Mouse (Mus musculus) G1E (cell line): ENCODE results near the gene Rnf41. TPM values are rescaled to one million over a fixed set of nuclear protein-coding genes. Genes with fewer than 3 reads are reported as not detected.

Experiments
- ATAC-seq: 2 replicates; pipeline ENCODE4 v1.8.0; 2016; ENCODE audit warnings: mild to moderate bottlenecking; ENCODE audit not compliant: insufficient number of reproducible peaks, poor library complexity, low FRiP score, severe bottlenecking; ENCODE audit errors: extremely low read depth
- DNase-seq: peaks from one replicate; pipeline ENCODE4 v3.0.0; 2012; ENCODE audit warnings: low spot score
- H3K27me3 ChIP-seq: 2 replicates; pipeline ENCODE4 v1.6.1; 2012; ENCODE audit warnings: mild to moderate bottlenecking, low read length, inconsistent platforms; ENCODE audit not compliant: insufficient read depth
- H3K36me3 ChIP-seq: replicated peaks from 2 replicates; pipeline ENCODE3; 2012; ENCODE audit warnings: mild to moderate bottlenecking, inconsistent platforms
- H3K4me1 ChIP-seq: 2 replicates; pipeline ENCODE4 v1.6.1; 2012; ENCODE audit warnings: low read depth, low read length, inconsistent platforms, mixed read lengths; ENCODE audit not compliant: insufficient read depth
- H3K4me3 ChIP-seq: 2 replicates; pipeline ENCODE4 v1.5.1; 2012; ENCODE audit warnings: low read depth, mild to moderate bottlenecking, inconsistent platforms, low read length, moderate library complexity, mixed read lengths
- H3K9me3 ChIP-seq: replicated peaks from 2 replicates; pipeline ENCODE4 v1.6.1; 2012; ENCODE audit warnings: inconsistent platforms
- CTCF ChIP-seq: IDR thresholded peaks from 2 replicates; pipeline ENCODE4 v1.5.1; 2012; ENCODE audit warnings: low read depth, low read length, inconsistent platforms, mixed read lengths
- GATA1 ChIP-seq: IDR thresholded peaks from 2 replicates; pipeline ENCODE4 v1.6.1; 2012; ENCODE audit warnings: borderline replicate concordance, low read length, inconsistent platforms, mixed read lengths
- GATA2 ChIP-seq: IDR thresholded peaks from 2 replicates; pipeline ENCODE4 v1.6.1; 2012; ENCODE audit warnings: low read depth, low read length, inconsistent platforms, borderline replicate concordance
- POLR2AphosphoS5 ChIP-seq: IDR thresholded peaks from 2 replicates; pipeline ENCODE4 v1.6.1; 2012; ENCODE audit warnings: low read depth, low read length, inconsistent platforms; ENCODE audit not compliant: insufficient replicate concordance
- TAL1 ChIP-seq: conservative IDR thresholded peaks from 2 replicates; pipeline ENCODE4 v1.6.1; 2012; ENCODE audit warnings: low read depth, low read length, inconsistent platforms, mixed read lengths
- polyA plus RNA-seq: library from polyadenylated mRNA; stranded (reverse); fragments of >175 nt; gene quantifications from 2 replicates; pipeline ENCODE4 v1.2.3, GENCODE M21; 2012
- total RNA-seq, 2 experiments: library from RNA; stranded (forward) in 1 of 2; stranded (reverse) in 1 of 2; fragments of 200-1000 nt in 1 of 2; fragments of >200 nt in 1 of 2; fragmentation: Nextera tagmentation in 1 of 2; gene quantifications; 2 replicates each; pipeline ENCODE4 v1.2.3; 2014 to 2017

The Rnf41 gene
- total and polyA plus RNA-seq, 3 experiments = 14.6 to 21.7 (median 16.6) TPM

DNA sequence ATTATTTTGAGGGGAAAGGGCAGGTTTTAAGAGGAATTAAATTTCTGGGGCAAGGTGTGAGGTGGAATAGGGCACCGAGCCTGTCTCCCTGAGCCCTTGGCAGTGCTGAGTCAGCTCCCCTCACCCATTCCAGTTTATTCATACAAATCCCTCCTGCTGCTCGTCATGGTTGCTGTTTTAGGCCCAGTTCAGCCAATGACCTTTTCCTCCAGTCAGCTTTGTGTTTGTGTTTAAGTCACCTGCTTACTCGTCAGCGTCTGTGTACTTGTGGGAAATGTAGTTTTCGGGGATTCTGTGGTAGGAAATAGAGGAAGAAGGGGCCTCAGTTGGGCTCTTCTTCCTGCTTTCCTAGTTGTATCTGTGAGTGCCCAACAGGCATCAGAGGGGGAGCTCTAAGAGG is 77.9 kb downstream of the Rnf41 start:
- Histone ChIP-seq H3K4me3 (no peak overlapping the region), H3K4me1 (peaks cover 32% of the 10 kb centered on the region), H3K9me3 (no peaks in the 10 kb centered on the region), H3K36me3 (peaks cover 77% of the 10 kb centered on the region), H3K27me3 (no peaks in the 10 kb centered on the region)
- DNase-seq (no peak), ATAC-seq (no peak)
- no peak for TF ChIP-seq TAL1
- no peak for TF ChIP-seq GATA1
- TF ChIP-seq CTCF = no peak
- TF ChIP-seq GATA2 = no peak
- TF ChIP-seq POLR2AphosphoS5 = no peak

DNA sequence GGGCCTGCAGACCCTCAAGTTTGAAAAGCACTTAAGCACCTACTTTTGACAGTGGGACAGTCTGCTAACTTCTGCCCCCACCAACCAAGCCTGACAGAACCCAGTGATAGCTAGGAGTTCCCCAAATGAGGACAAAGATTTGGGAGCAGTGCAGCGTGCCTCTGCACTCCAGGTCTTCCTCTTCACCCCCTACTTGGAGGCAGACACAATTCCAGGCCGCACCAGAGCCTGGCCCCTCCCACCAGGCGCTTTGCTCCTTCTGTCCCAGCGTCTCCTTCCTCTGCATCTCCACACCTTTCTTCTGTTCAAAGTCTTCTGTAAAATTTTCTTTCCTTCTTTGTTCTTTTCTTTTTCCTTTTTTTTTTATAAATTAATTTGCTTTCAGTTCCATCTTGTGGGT is 78.3 kb downstream of the Rnf41 start:
- peaks cover 35% of the 10 kb centered on the region for H3K4me1 ChIP-seq
- no peaks in the 10 kb centered on the region for H3K27me3 ChIP-seq
- no peak for TF ChIP-seq GATA1
- TF ChIP-seq TAL1 = no peak
- no peak for TF ChIP-seq POLR2AphosphoS5
- no peak for TF ChIP-seq GATA2
- no peak for TF ChIP-seq CTCF
- ATAC-seq (no peak), DNase-seq (no peak)
- H3K4me3 ChIP-seq = no peak overlapping the region
- H3K36me3 ChIP-seq = peaks cover 75% of the 10 kb centered on the region
- H3K9me3 ChIP-seq = no peaks in the 10 kb centered on the region

GRCm38 (mm10) chr10:128490232-128490631 is 78.8 kb downstream of the Rnf41 start:
- TF ChIP-seq GATA1 (no peak), GATA2 (no peak)
- no peak overlapping the region for H3K4me3 ChIP-seq
- ATAC-seq (no peak), DNase-seq (no peak)
- no peaks in the 10 kb centered on the region for H3K27me3 ChIP-seq
- H3K36me3 ChIP-seq = peaks cover 77% of the 10 kb centered on the region
- no peaks in the 10 kb centered on the region for H3K9me3 ChIP-seq
- peaks cover 39% of the 10 kb centered on the region for H3K4me1 ChIP-seq

DNA sequence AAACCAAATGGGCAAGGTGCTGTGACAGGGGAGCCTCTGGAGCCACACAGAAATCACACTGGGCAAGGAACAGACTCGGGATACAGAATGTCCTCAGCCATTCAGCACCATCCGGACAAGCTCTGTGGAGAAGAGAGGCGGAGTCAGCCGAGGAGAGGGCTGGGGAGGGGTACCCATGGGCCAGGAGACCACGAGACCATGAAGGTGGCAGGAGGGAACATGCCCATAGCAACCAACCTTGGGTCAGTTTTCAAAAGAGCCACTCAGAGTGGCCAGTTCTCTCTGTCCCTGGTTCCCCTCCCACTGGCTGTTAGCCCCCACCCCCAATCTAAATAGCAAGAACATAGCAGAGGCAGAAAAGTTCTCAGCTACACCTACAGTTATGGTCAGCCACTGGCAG is 79.5 kb downstream of the Rnf41 start:
- Histone ChIP-seq H3K36me3 (peaks cover 74% of the 10 kb centered on the region), H3K9me3 (no peaks in the 10 kb centered on the region), H3K4me3 (no peak overlapping the region), H3K4me1 (peaks cover 45% of the 10 kb centered on the region), H3K27me3 (no peaks in the 10 kb centered on the region)
- TF ChIP-seq TAL1 = no peak
- TF ChIP-seq GATA1 = no peak
- no peak for TF ChIP-seq POLR2AphosphoS5
- TF ChIP-seq GATA2 = no peak
- TF ChIP-seq CTCF = no peak
- ATAC-seq (no peak), DNase-seq (no peak)

Other genes starting within 250 kb of the Rnf41 start
Only the 20 nearest of the 26 such genes appear.
- 28.1 and 32.6 TPM in 2 replicates for gene Timeless, start 179.6 kb upstream of the Rnf41 start, total RNA-seq (2014; fragmentation: Nextera tagmentation)
- gene Timeless, start 179.6 kb upstream of the Rnf41 start, total RNA-seq (2017) = 43.8 and 61.4 TPM in 2 replicates
- gene Timeless, start 179.6 kb upstream of the Rnf41 start, polyA plus RNA-seq = 44.2 and 46.7 TPM in 2 replicates
- gene Apon, start 157.6 kb upstream of the Rnf41 start, total RNA-seq (2014; fragmentation: Nextera tagmentation) = not detected in 2 replicates
- 0.17 and 0.27 TPM in 2 replicates for gene Apon, start 157.6 kb upstream of the Rnf41 start, total RNA-seq (2017)
- 0.04 TPM in 1 of 2 replicates, not detected in the other for gene Apon, start 157.6 kb upstream of the Rnf41 start, polyA plus RNA-seq
- gene Apof, start 143.0 kb upstream of the Rnf41 start, total RNA-seq (2014; fragmentation: Nextera tagmentation) = not detected in 2 replicates
- gene Apof, start 143.0 kb upstream of the Rnf41 start, total RNA-seq (2017) = 0.12 and 0.16 TPM in 2 replicates
- gene Apof, start 143.0 kb upstream of the Rnf41 start, polyA plus RNA-seq = not detected in 2 replicates
- gene Stat2, start 141.1 kb upstream of the Rnf41 start, total RNA-seq (2014; fragmentation: Nextera tagmentation) = 23.3 and 24.5 TPM in 2 replicates
- 15.0 and 16.7 TPM in 2 replicates for gene Stat2, start 141.1 kb upstream of the Rnf41 start, total RNA-seq (2017)
- gene Stat2, start 141.1 kb upstream of the Rnf41 start, polyA plus RNA-seq = 10.0 and 10.7 TPM in 2 replicates
- not detected in 2 replicates for gene Il23a, start 112.9 kb upstream of the Rnf41 start, total RNA-seq (2014; fragmentation: Nextera tagmentation)
- gene Il23a, start 112.9 kb upstream of the Rnf41 start, total RNA-seq (2017) = 0.16 TPM in 1 of 2 replicates, not detected in the other
- gene Il23a, start 112.9 kb upstream of the Rnf41 start, polyA plus RNA-seq = 0.03 TPM in 1 of 2 replicates, not detected in the other
- gene Pan2, start 108.3 kb upstream of the Rnf41 start, total RNA-seq (2014; fragmentation: Nextera tagmentation) = 23.2 and 30.2 TPM in 2 replicates
- 13.8 TPM in 2 replicates for gene Pan2, start 108.3 kb upstream of the Rnf41 start, total RNA-seq (2017)
- gene Pan2, start 108.3 kb upstream of the Rnf41 start, polyA plus RNA-seq = 3.4 and 3.6 TPM in 2 replicates
- 57.9 and 91.2 TPM in 2 replicates for gene Cnpy2, start 89.2 kb upstream of the Rnf41 start, total RNA-seq (2014; fragmentation: Nextera tagmentation)
- gene Cnpy2, start 89.2 kb upstream of the Rnf41 start, total RNA-seq (2017) = 74.0 and 77.3 TPM in 2 replicates
- gene Cnpy2, start 89.2 kb upstream of the Rnf41 start, polyA plus RNA-seq = 60.5 and 74.4 TPM in 2 replicates
- gene Cs, start 73.9 kb upstream of the Rnf41 start, total RNA-seq (2014; fragmentation: Nextera tagmentation) = 323 and 337 TPM in 2 replicates
- 175 and 181 TPM in 2 replicates for gene Cs, start 73.9 kb upstream of the Rnf41 start, total RNA-seq (2017)
- gene Cs, start 73.9 kb upstream of the Rnf41 start, polyA plus RNA-seq = 21.6 and 56.6 TPM in 2 replicates
- gene Coq10a, start 42.7 kb upstream of the Rnf41 start, total RNA-seq (2014; fragmentation: Nextera tagmentation) = 28.8 and 29.8 TPM in 2 replicates
- gene Coq10a, start 42.7 kb upstream of the Rnf41 start, total RNA-seq (2017) = 24.9 and 27.4 TPM in 2 replicates
- gene Coq10a, start 42.7 kb upstream of the Rnf41 start, polyA plus RNA-seq = 7.3 and 8.7 TPM in 2 replicates
- 72.9 and 80.4 TPM in 2 replicates for gene Ankrd52, start 34.5 kb upstream of the Rnf41 start, total RNA-seq (2014; fragmentation: Nextera tagmentation)
- 5.9 and 6.6 TPM in 2 replicates for gene Ankrd52, start 34.5 kb upstream of the Rnf41 start, total RNA-seq (2017)
- 68.3 and 75.9 TPM in 2 replicates for gene Ankrd52, start 34.5 kb upstream of the Rnf41 start, polyA plus RNA-seq
- not detected in 2 replicates for gene Slc39a5, start 10.4 kb upstream of the Rnf41 start, total RNA-seq (2014; fragmentation: Nextera tagmentation)
- gene Slc39a5, start 10.4 kb upstream of the Rnf41 start, total RNA-seq (2017) = not detected in 2 replicates
- not detected in 2 replicates for gene Slc39a5, start 10.4 kb upstream of the Rnf41 start, polyA plus RNA-seq
- gene Nabp2, start 165 bp upstream of the Rnf41 start, total RNA-seq (2014; fragmentation: Nextera tagmentation) = 121 and 148 TPM in 2 replicates
- gene Nabp2, start 165 bp upstream of the Rnf41 start, total RNA-seq (2017) = 34.2 and 37.3 TPM in 2 replicates
- gene Nabp2, start 165 bp upstream of the Rnf41 start, polyA plus RNA-seq = 152 and 197 TPM in 2 replicates
- gene Smarcc2, start 47.6 kb downstream of the Rnf41 start, total RNA-seq (2014; fragmentation: Nextera tagmentation) = 100 and 109 TPM in 2 replicates
- gene Smarcc2, start 47.6 kb downstream of the Rnf41 start, total RNA-seq (2017) = 36.3 and 47.4 TPM in 2 replicates
- 153 and 174 TPM in 2 replicates for gene Smarcc2, start 47.6 kb downstream of the Rnf41 start, polyA plus RNA-seq
- 207 and 266 TPM in 2 replicates for gene Myl6, start 82.5 kb downstream of the Rnf41 start, total RNA-seq (2014; fragmentation: Nextera tagmentation)
- gene Myl6, start 82.5 kb downstream of the Rnf41 start, total RNA-seq (2017) = 1,414 and 1,457 TPM in 2 replicates
- gene Myl6, start 82.5 kb downstream of the Rnf41 start, polyA plus RNA-seq = 273 and 359 TPM in 2 replicates
- gene Myl6b, start 87.0 kb downstream of the Rnf41 start, total RNA-seq (2014; fragmentation: Nextera tagmentation) = 11.4 and 13.1 TPM in 2 replicates
- 1.7 and 2.0 TPM in 2 replicates for gene Myl6b, start 87.0 kb downstream of the Rnf41 start, total RNA-seq (2017)
- 14.7 and 17.4 TPM in 2 replicates for gene Myl6b, start 87.0 kb downstream of the Rnf41 start, polyA plus RNA-seq
- gene Esyt1, start 114.2 kb downstream of the Rnf41 start, total RNA-seq (2014; fragmentation: Nextera tagmentation) = 31.8 and 36.0 TPM in 2 replicates
- gene Esyt1, start 114.2 kb downstream of the Rnf41 start, total RNA-seq (2017) = 98.1 and 107 TPM in 2 replicates
- 72.2 and 80.2 TPM in 2 replicates for gene Esyt1, start 114.2 kb downstream of the Rnf41 start, polyA plus RNA-seq
- 7.2 and 9.2 TPM in 2 replicates for gene Zc3h10, start 136.1 kb downstream of the Rnf41 start, total RNA-seq (2014; fragmentation: Nextera tagmentation)
- gene Zc3h10, start 136.1 kb downstream of the Rnf41 start, total RNA-seq (2017) = 12.0 and 13.3 TPM in 2 replicates
- gene Zc3h10, start 136.1 kb downstream of the Rnf41 start, polyA plus RNA-seq = 21.1 and 21.9 TPM in 2 replicates
- gene Rpl41, start 137.6 kb downstream of the Rnf41 start, total RNA-seq (2014; fragmentation: Nextera tagmentation) = 2,429 and 2,736 TPM in 2 replicates
- gene Rpl41, start 137.6 kb downstream of the Rnf41 start, total RNA-seq (2017) = 5,596 and 6,924 TPM in 2 replicates
- 10,155 and 11,415 TPM in 2 replicates for gene Rpl41, start 137.6 kb downstream of the Rnf41 start, polyA plus RNA-seq
- gene Pa2g4, start 154.3 kb downstream of the Rnf41 start, total RNA-seq (2014; fragmentation: Nextera tagmentation) = 692 and 813 TPM in 2 replicates
- 212 and 245 TPM in 2 replicates for gene Pa2g4, start 154.3 kb downstream of the Rnf41 start, total RNA-seq (2017)
- 659 and 767 TPM in 2 replicates for gene Pa2g4, start 154.3 kb downstream of the Rnf41 start, polyA plus RNA-seq
- 2.0 and 2.2 TPM in 2 replicates for gene Erbb3, start 178.0 kb downstream of the Rnf41 start, total RNA-seq (2014; fragmentation: Nextera tagmentation)
- 0.35 and 0.49 TPM in 2 replicates for gene Erbb3, start 178.0 kb downstream of the Rnf41 start, total RNA-seq (2017)
- gene Erbb3, start 178.0 kb downstream of the Rnf41 start, polyA plus RNA-seq = 0.15 and 0.17 TPM in 2 replicates